Mouse (Mus musculus): ENCODE results near the gene Dop1b.

DNA sequence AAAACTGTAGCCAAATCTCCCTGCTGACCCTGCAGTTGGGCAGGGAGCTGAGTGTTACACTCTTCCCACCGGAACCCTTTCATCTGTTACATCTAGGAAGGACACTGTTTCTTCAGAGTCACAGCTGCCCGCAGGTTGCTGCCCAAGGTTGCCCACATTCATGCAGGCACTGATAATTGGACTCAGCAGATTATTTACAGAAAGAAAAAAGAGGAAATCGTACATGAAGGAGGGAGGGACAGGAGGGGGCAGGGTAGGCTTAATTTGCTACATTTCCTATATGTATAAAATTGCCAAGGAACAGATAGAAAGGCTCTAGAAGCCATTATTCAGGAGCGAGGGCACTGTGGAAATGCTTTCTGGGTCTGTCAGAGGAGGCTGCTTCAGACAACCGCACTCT is 44.9 kb downstream of the Dop1b start:
- no peak for TF ChIP-seq POLR2A (IDR thresholded peaks at IDR 0.05; ENCODE audit: insufficient read depth, low read length)
- no peak for TF ChIP-seq CTCF (IDR thresholded peaks at IDR 0.05; ENCODE audit: low read depth, low read length)
- no peak for TF ChIP-seq EP300 (IDR thresholded peaks at IDR 0.05; ENCODE audit: insufficient read depth, low read depth, low read length)

Measured in ES-Bruce4 (cell line).